Mouse (Mus musculus) kidney, postnatal 0 days (tissue): ENCODE measurements around the gene Zfp74. TPM values are rescaled to one million over a fixed set of nuclear protein-coding genes. Genes with fewer than 3 reads are reported as not detected.
A peak's percentile ranks its signal among the peaks of the same experiment; 100 is the strongest.

ENCODE experiments used
- ATAC-seq: fragments of 200-750 bp; cut with Nextera tagmentation; replicated peaks from 2 replicates; pipeline ENCODE4 v1.8.0; 2017; ENCODE audit warnings: low read depth, moderate number of reproducible peaks, moderate TSS enrichment, moderate library complexity; ENCODE audit not compliant: low FRiP score
- DNase-seq: peaks from one replicate; pipeline ENCODE4 v3.0.0-alpha.2; 2016; ENCODE audit warnings: low spot score
- H3K27ac ChIP-seq: fragments of 300-500 bp; sonication (generic); 2 replicates; pipeline ENCODE4 v1.5.1; 2014; ENCODE audit warnings: mild to moderate bottlenecking
- H3K27me3 ChIP-seq: fragments of 300-500 bp; sonication (generic); 2 replicates; pipeline ENCODE4 v1.6.1; 2014; ENCODE audit warnings: low read length, mixed read lengths; ENCODE audit not compliant: insufficient read depth
- H3K36me3 ChIP-seq: fragments of 300-500 bp; sonication (generic); 2 replicates; pipeline ENCODE4 v1.6.1; 2014; ENCODE audit warnings: low read length, mixed read lengths; ENCODE audit not compliant: insufficient read depth
- H3K4me1 ChIP-seq: fragments of 300-500 bp; sonication (generic); replicated peaks from 2 replicates; pipeline ENCODE4 v1.6.1; 2014; ENCODE audit warnings: antibody characterized with exemption, low read length, mixed read lengths; ENCODE audit not compliant: insufficient read depth
- H3K4me2 ChIP-seq: fragments of 300-500 bp; sonication (generic); 2 replicates; pipeline ENCODE4 v1.6.1; 2014; ENCODE audit warnings: mild to moderate bottlenecking, low read length, moderate library complexity, mixed read lengths
- H3K4me3 ChIP-seq: fragments of 300-500 bp; sonication (generic); replicated peaks from 2 replicates; pipeline ENCODE4 v1.5.1; 2014; ENCODE audit warnings: low read depth, low read length
- H3K9ac ChIP-seq: fragments of 300-500 bp; sonication (generic); 2 replicates; pipeline ENCODE4 v1.6.1; 2014; ENCODE audit warnings: low read depth, low read length
- H3K9me3 ChIP-seq: fragments of 300-500 bp; sonication (generic); replicated peaks from 2 replicates; pipeline ENCODE4 v1.6.1; 2016; ENCODE audit warnings: low read length, inconsistent platforms, mixed read lengths
- CTCF ChIP-seq: IDR thresholded peaks from 2 replicates; pipeline ENCODE4 v1.5.1; 2016; ENCODE audit warnings: antibody characterized with exemption, low read depth, mild to moderate bottlenecking, moderate library complexity
- WGBS: fragments of 180-500 bp; shearing (Covaris S2); extraction: QIAGEN DNeasy Blood & Tissue Kit; methylation state at CpG from one replicate; pipeline ENCODE4 v1.1.7; 2014; 5-methylcytosine and 5-hydroxymethylcytosine counted together
- polyA plus RNA-seq: library from polyadenylated mRNA; unstranded; fragments of >200 nt; fragmentation: Nextera tagmentation; extraction: Ambion mirVana; gene quantifications from 2 replicates; pipeline ENCODE4 v1.2.1, GENCODE M21; 2015

The Zfp74 gene
- 5.6 and 6.7 TPM in 2 replicates for polyA plus RNA-seq

- Histone ChIP-seq H3K27ac (peak within 1 kb of the TSS; percentile 94), H3K4me1 (0 out of 2 replicates have a peak, but pooled peaks cover 3% of the 10 kb centered on the region), H3K9me3 (no peaks in the 10 kb centered on the region), H3K9ac (peak within 1 kb of the TSS; percentile 87), H3K4me3 (peak within 1 kb of the TSS; percentile 73), H3K27me3 (no peaks in the 10 kb centered on the region), H3K4me2 (peak within 1 kb of the TSS; percentile 71), H3K36me3 (no peaks in the 10 kb centered on the region)
- TF ChIP-seq CTCF, result peak; percentile 33
- WGBS, result under 1% methylated on average over 52 of the region's 52 CpGs
- ATAC-seq (peak; percentile 86), DNase-seq (peak; percentile 89)
These were observed at the start of gene Zfp74 for GRCm38 (mm10) chr7:29953513-29954401. Gene Zfp74 (minus strand): TSS chr7:29954089.

- peaks cover 28% of the 10 kb centered on the region for H3K36me3 ChIP-seq
- DNase-seq, result no peak
These were observed 46.7 kb upstream of the Zfp74 start for GRCm38 (mm10) chr7:30000601-30001000.

GRCm38 (mm10) chr7:29995134-29995533 lies 41.2 kb upstream of the Zfp74 start:
- Histone ChIP-seq H3K27me3 (no peaks in the 10 kb centered on the region), H3K4me1 (no peaks in the 10 kb centered on the region), H3K27ac (no peak overlapping the region), H3K36me3 (peaks cover 45% of the 10 kb centered on the region), H3K9me3 (no peaks in the 10 kb centered on the region), H3K4me3 (no peak overlapping the region), H3K4me2 (no peak overlapping the region), H3K9ac (no peak overlapping the region)
- no peak for DNase-seq
- no peak for ATAC-seq
- WGBS, result 92% methylated on average over 8 of the region's 8 CpGs
- TF ChIP-seq CTCF, result no peak

More at GRCm38 (mm10) chr7:30000601-30001000, 46.7 kb upstream of the Zfp74 start:
- no peaks in the 10 kb centered on the region for H3K27me3 ChIP-seq
- H3K9me3 ChIP-seq, result no peaks in the 10 kb centered on the region
- TF ChIP-seq CTCF, result no peak
- H3K9ac ChIP-seq, result no peak overlapping the region
- no peak overlapping the region for H3K27ac ChIP-seq
- H3K4me2 ChIP-seq, result no peak overlapping the region
- 68% methylated on average over 5 of the region's 5 CpGs for WGBS
- no peak for ATAC-seq
- no peaks in the 10 kb centered on the region for H3K4me1 ChIP-seq
- H3K4me3 ChIP-seq, result no peak overlapping the region

- no peak for ATAC-seq
- peaks cover 40% of the 10 kb centered on the region for H3K36me3 ChIP-seq
- H3K4me2 ChIP-seq, result no peak overlapping the region
- H3K9ac ChIP-seq, result no peak overlapping the region
- no peak overlapping the region for H3K4me3 ChIP-seq
- no peak for DNase-seq
- H3K4me1 ChIP-seq, result no peaks in the 10 kb centered on the region
- no peaks in the 10 kb centered on the region for H3K9me3 ChIP-seq
- no peak for TF ChIP-seq CTCF
- WGBS, result 92% methylated on average over 9 of the region's 9 CpGs
- H3K27ac ChIP-seq, result no peak overlapping the region
- no peaks in the 10 kb centered on the region for H3K27me3 ChIP-seq
These were observed 39.5 kb upstream of the Zfp74 start for GRCm38 (mm10) chr7:29993340-29993739.

GRCm38 (mm10) chr7:29992698-29993097 lies 38.8 kb upstream of the Zfp74 start:
- 89% methylated on average over 8 of the region's 8 CpGs for WGBS
- Histone ChIP-seq H3K36me3 (peaks cover 37% of the 10 kb centered on the region), H3K4me1 (no peaks in the 10 kb centered on the region), H3K27me3 (no peaks in the 10 kb centered on the region), H3K4me2 (no peak overlapping the region), H3K4me3 (no peak overlapping the region), H3K9ac (no peak overlapping the region), H3K27ac (no peak overlapping the region), H3K9me3 (no peaks in the 10 kb centered on the region)
- TF ChIP-seq CTCF, result no peak
- DNase-seq (no peak), ATAC-seq (no peak)

GRCm38 (mm10) chr7:29989031-29989430 lies 35.1 kb upstream of the Zfp74 start:
- TF ChIP-seq CTCF, result no peak
- Histone ChIP-seq H3K4me2 (no peak overlapping the region), H3K36me3 (peaks cover 37% of the 10 kb centered on the region), H3K27ac (no peak overlapping the region), H3K4me1 (no peaks in the 10 kb centered on the region), H3K4me3 (no peak overlapping the region), H3K9me3 (no peaks in the 10 kb centered on the region), H3K27me3 (no peaks in the 10 kb centered on the region), H3K9ac (no peak overlapping the region)
- WGBS, result 84% methylated on average over 11 of the region's 11 CpGs
- DNase-seq (no peak), ATAC-seq (no peak)
